Mouse (Mus musculus): ENCODE results near the gene Rora. TPM values are rescaled to one million over a fixed set of nuclear protein-coding genes. Genes with fewer than 3 reads are reported as not detected.

Rora gene
- total and polyA plus RNA-seq, 2 experiments, result 11.3 to 30.8 TPM

DNA sequence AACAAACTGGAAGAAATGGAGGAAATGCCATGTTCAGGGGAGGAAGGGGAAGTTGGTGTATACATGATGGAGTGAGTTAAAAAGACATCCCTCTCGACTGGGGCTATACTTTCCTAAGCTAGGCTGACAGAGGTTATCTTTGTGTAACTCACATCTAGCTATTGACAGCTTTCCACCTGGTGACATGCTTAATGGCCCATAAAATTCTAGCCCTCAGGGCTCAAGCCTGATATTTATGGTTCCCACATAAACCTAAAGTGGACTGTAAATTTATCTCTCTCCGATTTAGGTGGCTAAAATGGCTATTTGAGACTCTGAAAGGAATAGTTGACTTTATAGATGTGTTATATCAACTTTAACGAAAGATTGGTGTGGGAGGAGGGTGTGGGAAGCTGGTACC, 571.3 kb downstream of the Rora start:
- Histone ChIP-seq H3K4me3 (ENCODE audit: insufficient read depth, low read depth, low read length) (no peak overlapping the region), H3K27ac (replicated peaks; ENCODE audit: insufficient read depth, low read depth, low read length) (no peak overlapping the region), H3K36me3 (ENCODE audit: control insufficient read depth, insufficient read depth, low read length) (no peaks in the 10 kb centered on the region), H3K9ac (ENCODE audit: low read depth, low read length) (no peak overlapping the region), H3K4me1 (ENCODE audit: control insufficient read depth, insufficient read depth, low read length) (0 out of 2 replicates have a peak, but pooled peaks cover 3% of the 10 kb centered on the region), H3K79me2 (ENCODE audit: control insufficient read depth, insufficient read depth, low read length) (no peaks in the 10 kb centered on the region), H3K27me3 (ENCODE audit: control insufficient read depth, insufficient read depth, low read length) (no peaks in the 10 kb centered on the region)
- WGBS, result 81% methylated on average over 3 of the region's 3 CpGs
- no peak for DNase-seq (ENCODE audit: extremely low read depth, low read depth, low spot score)
- TF ChIP-seq POLR2A (IDR thresholded peaks at IDR 0.05; ENCODE audit: extremely low read depth, insufficient read depth, low read length) (no peak), CTCF (IDR thresholded peaks at IDR 0.05; ENCODE audit: low read depth, low read length) (no peak)

DNA sequence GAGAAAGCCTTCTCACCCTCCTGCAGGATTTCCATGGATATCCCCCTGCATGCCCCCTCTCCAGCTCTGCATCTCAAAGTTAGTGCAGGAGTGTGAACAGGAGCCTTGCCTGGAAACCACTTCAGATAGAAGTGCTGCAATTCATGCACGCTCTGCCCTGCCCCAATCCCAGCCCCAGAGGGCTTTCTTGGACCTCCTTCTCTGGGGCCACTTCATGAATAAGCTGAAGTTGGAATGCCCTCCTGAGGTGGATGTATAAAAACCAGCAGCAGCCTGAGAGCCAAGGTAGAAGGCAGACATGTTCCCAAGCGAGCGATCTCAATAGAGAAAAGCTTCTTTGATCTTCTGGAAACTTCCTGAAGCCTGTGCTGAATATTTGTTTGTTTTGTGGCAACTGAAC, 572.8 kb downstream of the Rora start:
- H3K79me2 ChIP-seq (ENCODE audit: control insufficient read depth, insufficient read depth, low read length), result no peaks in the 10 kb centered on the region
- TF ChIP-seq POLR2A (IDR thresholded peaks at IDR 0.05; ENCODE audit: extremely low read depth, insufficient read depth, low read length) (no peak), CTCF (IDR thresholded peaks at IDR 0.05; ENCODE audit: low read depth, low read length) (no peak)
- no peak overlapping the region for H3K9ac ChIP-seq (ENCODE audit: low read depth, low read length)
- no peak overlapping the region for H3K27ac ChIP-seq (replicated peaks; ENCODE audit: insufficient read depth, low read depth, low read length)
- peaks cover 5% of the 10 kb centered on the region; the same call in 1 of the 2 replicates for H3K4me1 ChIP-seq (ENCODE audit: control insufficient read depth, insufficient read depth, low read length)
- 51% methylated on average over 3 of the region's 3 CpGs for WGBS
- H3K27me3 ChIP-seq (ENCODE audit: control insufficient read depth, insufficient read depth, low read length), result no peaks in the 10 kb centered on the region
- no peaks in the 10 kb centered on the region for H3K36me3 ChIP-seq (ENCODE audit: control insufficient read depth, insufficient read depth, low read length)
- H3K4me3 ChIP-seq (ENCODE audit: insufficient read depth, low read depth, low read length), result no peak overlapping the region
- peak; percentile 57 for DNase-seq (ENCODE audit: extremely low read depth, low read depth, low spot score)

DNA sequence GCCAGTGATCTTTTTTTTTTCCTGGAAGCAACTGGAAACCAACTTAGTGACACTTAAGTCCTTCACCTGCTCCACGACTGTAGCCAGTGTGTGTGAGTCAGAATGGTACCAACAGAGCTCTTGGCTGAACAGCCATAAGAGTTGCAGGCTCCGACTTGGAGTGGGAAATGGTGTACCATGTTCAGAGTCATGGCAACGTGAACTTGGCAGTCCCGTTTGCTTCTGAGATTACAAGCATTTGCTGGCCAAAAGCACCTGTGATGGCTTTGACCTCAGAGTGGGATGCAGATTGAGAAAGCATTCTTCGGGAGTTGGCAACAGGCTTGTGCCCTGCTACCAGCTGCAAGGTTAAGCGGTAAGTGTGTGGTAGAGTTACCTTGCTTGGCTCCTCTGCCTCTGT, 574.2 kb downstream of the Rora start:
- H3K27me3 ChIP-seq (ENCODE audit: control insufficient read depth, insufficient read depth, low read length), result no peaks in the 10 kb centered on the region
- no peak overlapping the region for H3K27ac ChIP-seq (replicated peaks; ENCODE audit: insufficient read depth, low read depth, low read length)
- 26% methylated on average over 6 of the region's 6 CpGs for WGBS
- peaks cover 5% of the 10 kb centered on the region; the same call in 1 of the 2 replicates for H3K4me1 ChIP-seq (ENCODE audit: control insufficient read depth, insufficient read depth, low read length)
- peak; percentile 94 for DNase-seq (ENCODE audit: extremely low read depth, low read depth, low spot score)
- no peak overlapping the region for H3K9ac ChIP-seq (ENCODE audit: low read depth, low read length)
- TF ChIP-seq POLR2A (IDR thresholded peaks at IDR 0.05; ENCODE audit: extremely low read depth, insufficient read depth, low read length) (no peak), CTCF (IDR thresholded peaks at IDR 0.05; ENCODE audit: low read depth, low read length) (no peak)
- no peaks in the 10 kb centered on the region for H3K79me2 ChIP-seq (ENCODE audit: control insufficient read depth, insufficient read depth, low read length)
- H3K4me3 ChIP-seq (ENCODE audit: insufficient read depth, low read depth, low read length), result no peak overlapping the region
- H3K36me3 ChIP-seq (ENCODE audit: control insufficient read depth, insufficient read depth, low read length), result no peaks in the 10 kb centered on the region

DNA sequence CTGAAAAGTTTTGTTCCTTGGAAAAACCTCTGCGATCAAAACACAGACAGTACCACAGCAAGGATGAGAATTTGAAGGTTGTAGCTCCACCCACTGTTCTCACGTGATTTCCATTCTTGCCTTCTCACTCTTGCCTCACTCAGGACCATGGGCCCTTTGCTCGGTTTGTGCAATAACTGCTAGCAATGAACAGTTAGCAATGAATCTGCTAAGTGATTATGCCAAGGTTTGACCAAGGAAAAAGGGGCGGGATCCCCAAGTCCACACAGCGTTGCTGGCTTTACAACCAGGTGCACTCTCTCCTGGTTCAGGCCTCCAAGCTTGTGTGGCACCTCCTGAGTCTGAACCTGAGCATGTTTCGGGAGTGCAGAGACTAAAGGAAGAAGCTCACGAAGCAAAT, 576.3 kb downstream of the Rora start:
- Histone ChIP-seq H3K27ac (replicated peaks; ENCODE audit: insufficient read depth, low read depth, low read length) (no peak overlapping the region), H3K27me3 (ENCODE audit: control insufficient read depth, insufficient read depth, low read length) (no peaks in the 10 kb centered on the region), H3K4me3 (ENCODE audit: insufficient read depth, low read depth, low read length) (no peak overlapping the region), H3K36me3 (ENCODE audit: control insufficient read depth, insufficient read depth, low read length) (no peaks in the 10 kb centered on the region), H3K4me1 (ENCODE audit: control insufficient read depth, insufficient read depth, low read length) (peaks cover 5% of the 10 kb centered on the region; the same call in 1 of the 2 replicates), H3K9ac (ENCODE audit: low read depth, low read length) (no peak overlapping the region), H3K79me2 (ENCODE audit: control insufficient read depth, insufficient read depth, low read length) (no peaks in the 10 kb centered on the region)
- DNase-seq (ENCODE audit: extremely low read depth, low read depth, low spot score), result peak; percentile 95
- TF ChIP-seq CTCF (IDR thresholded peaks at IDR 0.05; ENCODE audit: low read depth, low read length) (no peak), POLR2A (IDR thresholded peaks at IDR 0.05; ENCODE audit: extremely low read depth, insufficient read depth, low read length) (no peak)
- 47% methylated on average over 7 of the region's 7 CpGs for WGBS

DNA sequence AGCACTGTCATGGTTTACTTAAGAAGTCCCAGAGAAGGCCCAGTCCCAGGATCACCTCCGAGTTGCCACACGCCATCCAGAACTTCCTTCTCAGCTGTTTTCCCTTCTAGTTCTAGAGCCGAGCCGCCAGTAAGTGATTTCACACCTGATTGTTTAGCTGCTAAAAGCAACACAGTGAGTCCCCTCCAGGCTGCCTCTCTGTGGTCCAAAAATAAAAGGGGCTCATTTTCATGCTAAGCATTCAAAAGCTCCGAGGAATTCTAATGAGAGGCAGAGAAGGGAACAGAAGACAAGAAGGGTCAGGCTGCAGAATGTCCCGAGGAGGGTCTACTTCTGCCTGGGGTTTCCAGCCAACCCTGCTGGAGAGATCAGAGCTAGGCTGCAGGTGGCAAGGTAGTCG, 580.9 kb downstream of the Rora start:
- TF ChIP-seq POLR2A (IDR thresholded peaks at IDR 0.05; ENCODE audit: extremely low read depth, insufficient read depth, low read length) (no peak), CTCF (IDR thresholded peaks at IDR 0.05; ENCODE audit: low read depth, low read length) (no peak)
- WGBS, result 79% methylated on average over 7 of the region's 7 CpGs
- no peak overlapping the region for H3K9ac ChIP-seq (ENCODE audit: low read depth, low read length)

DNA sequence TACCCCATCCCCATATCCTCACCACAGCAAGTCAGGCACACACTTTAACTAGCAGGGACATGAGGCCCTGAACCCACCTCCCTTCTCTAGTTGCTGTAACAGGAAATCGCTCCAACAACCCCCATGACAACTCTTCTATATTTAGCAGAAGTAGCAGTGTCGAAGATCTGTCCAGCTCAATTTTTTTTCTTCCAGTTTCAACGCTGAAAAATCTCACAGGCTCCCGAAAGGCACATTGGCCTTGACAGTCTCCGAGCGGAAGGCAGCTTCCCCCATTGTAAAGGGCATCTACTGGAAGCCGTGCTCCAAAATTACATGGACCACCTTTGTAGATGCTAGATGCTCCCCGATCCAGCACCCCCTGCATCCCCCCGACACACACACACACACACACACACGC, 583.7 kb downstream of the Rora start:
- Histone ChIP-seq H3K27ac (replicated peaks; ENCODE audit: insufficient read depth, low read depth, low read length) (no peak overlapping the region), H3K9ac (ENCODE audit: low read depth, low read length) (no peak overlapping the region), H3K79me2 (ENCODE audit: control insufficient read depth, insufficient read depth, low read length) (no peaks in the 10 kb centered on the region), H3K4me3 (ENCODE audit: insufficient read depth, low read depth, low read length) (no peak overlapping the region), H3K4me1 (ENCODE audit: control insufficient read depth, insufficient read depth, low read length) (no peaks in the 10 kb centered on the region), H3K36me3 (ENCODE audit: control insufficient read depth, insufficient read depth, low read length) (no peaks in the 10 kb centered on the region), H3K27me3 (ENCODE audit: control insufficient read depth, insufficient read depth, low read length) (no peaks in the 10 kb centered on the region)
- no peak for DNase-seq (ENCODE audit: extremely low read depth, low read depth, low spot score)
- TF ChIP-seq POLR2A (IDR thresholded peaks at IDR 0.05; ENCODE audit: extremely low read depth, insufficient read depth, low read length) (no peak), CTCF (IDR thresholded peaks at IDR 0.05; ENCODE audit: low read depth, low read length) (no peak)
- 78% methylated on average over 10 of the region's 10 CpGs for WGBS

More for the DNA sequence above, 580.9 kb downstream of the Rora start:
- Histone ChIP-seq H3K36me3 (ENCODE audit: control insufficient read depth, insufficient read depth, low read length) (no peaks in the 10 kb centered on the region), H3K27me3 (ENCODE audit: control insufficient read depth, insufficient read depth, low read length) (no peaks in the 10 kb centered on the region), H3K79me2 (ENCODE audit: control insufficient read depth, insufficient read depth, low read length) (no peaks in the 10 kb centered on the region), H3K27ac (replicated peaks; ENCODE audit: insufficient read depth, low read depth, low read length) (no peak overlapping the region), H3K4me1 (ENCODE audit: control insufficient read depth, insufficient read depth, low read length) (peaks cover 2% of the 10 kb centered on the region; the same call in 1 of the 2 replicates), H3K4me3 (ENCODE audit: insufficient read depth, low read depth, low read length) (no peak overlapping the region)
- DNase-seq (ENCODE audit: extremely low read depth, low read depth, low spot score), result no peak
